Mouse (Mus musculus) intestine, embryonic 16.5 days (tissue): ENCODE measurements around the gene Tnfsf13. TPM values are rescaled to one million over a fixed set of nuclear protein-coding genes. Genes with fewer than 3 reads are reported as not detected.

Experiments
- ATAC-seq: fragments of 200-750 bp; cut with Nextera tagmentation; 2 replicates; pipeline ENCODE4 v1.8.0; 2017; ENCODE audit warnings: moderate TSS enrichment, moderate library complexity
- H3K27ac ChIP-seq: fragments of 300-500 bp; sonication (generic); 2 replicates; pipeline ENCODE4 v1.5.1; 2014; ENCODE audit warnings: mild to moderate bottlenecking, low read length
- H3K27me3 ChIP-seq: fragments of 300-500 bp; sonication (generic); replicated peaks from 2 replicates; pipeline ENCODE4 v1.6.1; 2014; ENCODE audit warnings: low read length, control low read depth, mixed read lengths; ENCODE audit not compliant: control insufficient read depth, insufficient read depth
- H3K36me3 ChIP-seq: fragments of 300-500 bp; sonication (generic); 2 replicates; pipeline ENCODE4 v1.6.1; 2014; ENCODE audit warnings: low read length, control low read depth; ENCODE audit not compliant: control insufficient read depth, insufficient read depth
- H3K4me1 ChIP-seq: fragments of 300-500 bp; sonication (generic); 2 replicates; pipeline ENCODE4 v1.6.1; 2014; ENCODE audit warnings: low read length, control low read depth, mixed read lengths; ENCODE audit not compliant: control insufficient read depth, insufficient read depth
- H3K4me2 ChIP-seq: fragments of 300-500 bp; sonication (generic); 2 replicates; pipeline ENCODE4 v1.6.1; 2014; ENCODE audit warnings: low read depth, low read length, control low read depth
- H3K4me3 ChIP-seq: fragments of 300-500 bp; sonication (generic); 2 replicates; pipeline ENCODE4 v1.5.1; 2014; ENCODE audit warnings: mild to moderate bottlenecking, low read length
- H3K9ac ChIP-seq: fragments of 300-500 bp; sonication (generic); 2 replicates; pipeline ENCODE4 v1.6.1; 2014; ENCODE audit warnings: low read depth, low read length
- H3K9me3 ChIP-seq: fragments of 300-500 bp; sonication (generic); 2 replicates; pipeline ENCODE4 v1.6.1; 2016; ENCODE audit warnings: low read length, control low read depth; ENCODE audit not compliant: control insufficient read depth
- WGBS: fragments of 180-500 bp; shearing (Covaris S2); extraction: QIAGEN DNeasy Blood & Tissue Kit; methylation state at CpG from one replicate; pipeline ENCODE4 v1.1.7; 2014; 5-methylcytosine and 5-hydroxymethylcytosine counted together
- polyA plus RNA-seq: library from polyadenylated mRNA; unstranded; fragments of >200 nt; fragmentation: Nextera tagmentation; extraction: Ambion mirVana; gene quantifications from 2 replicates; pipeline ENCODE4 v1.2.1, GENCODE M21; 2015

Tnfsf13 gene
- polyA plus RNA-seq, 1 experiment from 2014 or later, result 0.57 TPM

DNA sequence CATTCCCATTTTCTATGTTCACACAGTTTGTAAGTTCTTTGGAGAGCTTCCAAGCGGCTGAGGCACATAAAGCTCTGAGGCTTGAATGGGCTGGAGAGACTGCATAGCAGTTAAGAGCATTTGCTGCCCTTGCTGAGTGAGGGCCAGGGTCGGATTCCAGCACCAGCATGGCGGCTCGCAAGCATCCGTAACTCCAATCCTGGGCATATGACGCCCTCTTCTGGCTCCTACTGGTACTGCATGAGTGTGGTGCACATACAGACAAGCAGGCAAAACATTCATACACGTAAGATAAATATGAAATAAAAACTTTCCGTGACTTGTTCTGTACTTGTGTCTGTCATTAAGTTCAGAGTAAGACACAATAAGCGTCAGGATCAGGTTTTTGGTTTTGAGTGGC, 29.9 kb upstream of the Tnfsf13 start:
- no peaks in the 10 kb centered on the region for H3K27me3 ChIP-seq
- no peaks in the 10 kb centered on the region for H3K9me3 ChIP-seq
- ATAC-seq, result no peak
- H3K9ac ChIP-seq, result no peak overlapping the region
- peaks cover 5% of the 10 kb centered on the region for H3K4me1 ChIP-seq
- no peak overlapping the region for H3K4me3 ChIP-seq
- H3K4me2 ChIP-seq, result no peak overlapping the region
- no peaks in the 10 kb centered on the region for H3K36me3 ChIP-seq
- no peak overlapping the region for H3K27ac ChIP-seq
- 55% methylated on average over 9 of the region's 9 CpGs for WGBS

DNA sequence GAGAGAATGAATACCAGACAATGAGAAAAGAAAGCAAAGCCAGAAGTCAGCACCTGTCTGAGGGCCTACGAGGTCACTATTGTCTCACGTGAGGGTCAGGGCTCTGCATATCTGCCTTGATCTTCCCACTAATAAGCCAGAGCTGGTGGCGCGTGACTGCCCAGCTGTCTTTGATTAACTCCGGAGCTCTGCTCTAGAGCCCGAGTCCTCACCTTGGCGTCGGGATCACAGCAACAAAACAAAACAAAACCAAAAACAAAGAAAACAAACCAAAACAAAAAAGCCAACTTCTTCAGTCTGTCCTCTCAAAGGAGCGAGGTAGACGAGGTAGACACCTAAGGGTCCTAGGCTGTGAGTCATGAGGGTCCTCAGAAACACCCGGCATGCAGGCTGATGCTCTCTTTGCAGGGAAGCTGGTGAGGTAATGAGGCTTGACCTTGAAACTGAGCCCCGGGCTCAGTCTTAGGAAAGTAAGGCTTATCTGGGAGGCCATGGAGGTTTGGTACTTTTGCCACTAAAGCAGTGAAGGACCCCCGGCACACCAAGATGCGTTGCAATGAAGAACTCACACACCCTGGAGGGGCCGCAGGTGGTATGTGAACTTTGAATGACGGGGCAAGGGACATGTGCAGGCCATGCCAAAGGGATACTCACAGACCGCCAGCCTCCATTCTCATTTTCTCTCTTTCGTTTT, 29.2 kb upstream of the Tnfsf13 start:
- no peak for ATAC-seq
- H3K4me1 ChIP-seq, result peaks cover 5% of the 10 kb centered on the region
- 74% methylated on average over 18 of the region's 18 CpGs for WGBS
- no peak overlapping the region for H3K4me2 ChIP-seq
- no peaks in the 10 kb centered on the region for H3K27me3 ChIP-seq
- no peaks in the 10 kb centered on the region for H3K9me3 ChIP-seq
- no peak overlapping the region for H3K9ac ChIP-seq
- no peak overlapping the region for H3K27ac ChIP-seq
- no peaks in the 10 kb centered on the region for H3K36me3 ChIP-seq
- H3K4me3 ChIP-seq, result no peak overlapping the region

GRCm38 (mm10) chr11:69712954-69713672, 27.5 kb upstream of the Tnfsf13 start:
- Histone ChIP-seq H3K4me2 (no peak overlapping the region), H3K27ac (no peak overlapping the region), H3K9ac (no peak overlapping the region), H3K9me3 (no peaks in the 10 kb centered on the region), H3K4me3 (no peak overlapping the region), H3K4me1 (peaks cover 5% of the 10 kb centered on the region), H3K36me3 (no peaks in the 10 kb centered on the region), H3K27me3 (no peaks in the 10 kb centered on the region)
- ATAC-seq, result no peak
- 81% methylated on average over 20 of the region's 20 CpGs for WGBS

DNA sequence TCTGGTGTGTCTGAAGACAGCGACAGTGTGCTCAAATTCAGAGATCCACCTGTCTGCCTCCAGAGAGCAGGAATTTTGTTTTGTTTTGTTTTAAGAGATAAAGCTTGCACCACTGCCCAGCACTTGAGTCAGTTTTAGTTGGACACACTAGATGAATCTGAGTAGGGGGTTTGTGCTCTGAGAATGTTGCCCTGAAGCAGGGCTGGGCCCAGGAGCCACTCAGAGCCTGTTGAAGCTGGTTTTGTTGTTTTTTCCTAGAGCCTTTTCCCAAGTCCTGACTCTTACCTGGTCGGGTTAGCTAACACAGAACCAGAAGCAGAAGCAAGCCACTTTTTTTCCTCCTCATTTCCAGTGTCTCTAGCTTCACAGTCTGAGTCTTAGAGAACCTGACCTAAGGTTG, 25.5 kb upstream of the Tnfsf13 start:
- H3K9me3 ChIP-seq, result no peaks in the 10 kb centered on the region
- no peak overlapping the region for H3K4me3 ChIP-seq
- H3K4me1 ChIP-seq, result peaks cover 3% of the 10 kb centered on the region
- ATAC-seq, result no peak
- no peaks in the 10 kb centered on the region for H3K27me3 ChIP-seq
- H3K36me3 ChIP-seq, result no peaks in the 10 kb centered on the region
- H3K4me2 ChIP-seq, result no peak overlapping the region
- WGBS, result 70% methylated on average over 2 of the region's 2 CpGs
- no peak overlapping the region for H3K27ac ChIP-seq
- no peak overlapping the region for H3K9ac ChIP-seq

DNA sequence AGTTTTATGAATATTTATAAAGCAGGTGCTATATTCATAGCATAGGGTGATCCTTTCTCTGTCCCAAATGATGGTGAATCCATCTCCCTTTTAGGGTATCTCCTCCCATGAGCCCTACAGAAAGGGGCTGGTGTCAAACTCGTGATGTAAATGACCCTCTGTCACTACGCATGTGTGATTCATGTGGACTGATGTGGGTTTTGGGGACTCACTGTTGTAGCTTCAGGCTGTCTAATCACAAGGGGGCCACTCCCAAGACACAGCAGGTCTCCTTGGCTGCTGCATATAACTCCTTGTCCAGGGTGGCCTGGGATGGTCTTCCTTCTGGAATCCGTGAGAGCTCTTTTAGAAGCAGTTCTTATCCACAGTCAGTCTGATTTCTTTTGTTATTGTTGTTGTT, 24.9 kb upstream of the Tnfsf13 start:
- Histone ChIP-seq H3K4me2 (no peak overlapping the region), H3K27ac (no peak overlapping the region), H3K36me3 (no peaks in the 10 kb centered on the region), H3K4me3 (no peak overlapping the region), H3K9me3 (no peaks in the 10 kb centered on the region), H3K4me1 (no peaks in the 10 kb centered on the region; the same call in 1 of the 2 replicates), H3K9ac (no peak overlapping the region), H3K27me3 (no peaks in the 10 kb centered on the region)
- WGBS, result 74% methylated on average over 3 of the region's 3 CpGs
- ATAC-seq, result no peak

DNA sequence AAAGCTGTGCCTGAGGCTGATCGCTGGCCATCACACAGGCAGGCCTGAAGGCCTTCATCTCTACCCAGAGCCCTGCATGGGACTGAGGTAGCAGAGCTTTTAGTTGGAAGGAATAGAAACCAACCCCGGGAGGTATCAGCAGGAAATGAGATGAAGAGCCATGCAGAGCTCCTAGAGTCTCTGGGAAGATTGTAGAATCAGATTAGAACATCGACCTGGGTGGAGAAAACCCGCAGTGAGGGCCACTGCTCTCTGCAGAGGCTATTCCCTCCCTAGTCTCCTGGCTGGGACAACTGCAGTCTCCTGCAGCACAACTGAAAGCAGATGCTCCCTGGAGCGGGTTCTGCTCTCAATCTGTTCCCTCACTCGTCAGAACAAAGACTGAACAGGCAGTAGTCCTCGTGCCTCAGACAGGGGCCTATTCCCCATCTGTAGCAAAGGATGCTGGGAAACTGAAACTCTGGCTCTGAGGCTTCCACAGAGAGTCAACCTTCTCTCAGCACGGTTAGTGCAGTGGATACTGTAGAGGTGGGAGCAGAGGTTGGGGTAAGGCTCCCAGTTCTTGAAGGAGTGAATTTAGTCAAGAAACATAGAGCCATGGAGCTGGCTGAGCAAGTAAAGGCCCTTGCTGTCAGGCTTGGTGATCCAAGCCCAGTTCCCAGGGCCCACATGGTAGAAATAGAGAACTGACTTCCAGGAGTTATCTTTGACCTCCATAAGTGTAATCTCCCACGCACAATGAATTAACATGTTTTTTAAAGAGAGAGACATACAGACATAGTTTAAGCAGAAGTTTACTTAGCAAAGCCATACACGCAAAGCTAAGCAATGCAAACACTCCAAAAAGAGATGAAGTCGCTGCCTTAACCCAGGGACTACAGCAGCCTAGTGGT, 24.2 kb upstream of the Tnfsf13 start:
- H3K4me1 ChIP-seq, result no peaks in the 10 kb centered on the region
- WGBS, result 54% methylated on average over 11 of the region's 11 CpGs
- ATAC-seq, result no peak
- H3K4me3 ChIP-seq, result no peak overlapping the region
- H3K36me3 ChIP-seq, result no peaks in the 10 kb centered on the region
- no peak overlapping the region for H3K4me2 ChIP-seq
- no peaks in the 10 kb centered on the region for H3K27me3 ChIP-seq
- H3K9ac ChIP-seq, result peak overlapping the region; percentile 29; the same call in 1 of the 2 replicates
- no peak overlapping the region for H3K27ac ChIP-seq
- no peaks in the 10 kb centered on the region for H3K9me3 ChIP-seq

- H3K9ac ChIP-seq, result no peak overlapping the region
- H3K27me3 ChIP-seq, result no peaks in the 10 kb centered on the region
- no peaks in the 10 kb centered on the region for H3K4me1 ChIP-seq
- no peaks in the 10 kb centered on the region for H3K36me3 ChIP-seq
- no peak overlapping the region for H3K27ac ChIP-seq
- H3K4me2 ChIP-seq, result no peak overlapping the region
- H3K9me3 ChIP-seq, result no peaks in the 10 kb centered on the region
- no peak overlapping the region for H3K4me3 ChIP-seq
- no peak for ATAC-seq
- 74% methylated on average over 3 of the region's 3 CpGs for WGBS
Measured at GRCm38 (mm10) chr11:69708614-69709265, 23.2 kb upstream of the Tnfsf13 start.

DNA sequence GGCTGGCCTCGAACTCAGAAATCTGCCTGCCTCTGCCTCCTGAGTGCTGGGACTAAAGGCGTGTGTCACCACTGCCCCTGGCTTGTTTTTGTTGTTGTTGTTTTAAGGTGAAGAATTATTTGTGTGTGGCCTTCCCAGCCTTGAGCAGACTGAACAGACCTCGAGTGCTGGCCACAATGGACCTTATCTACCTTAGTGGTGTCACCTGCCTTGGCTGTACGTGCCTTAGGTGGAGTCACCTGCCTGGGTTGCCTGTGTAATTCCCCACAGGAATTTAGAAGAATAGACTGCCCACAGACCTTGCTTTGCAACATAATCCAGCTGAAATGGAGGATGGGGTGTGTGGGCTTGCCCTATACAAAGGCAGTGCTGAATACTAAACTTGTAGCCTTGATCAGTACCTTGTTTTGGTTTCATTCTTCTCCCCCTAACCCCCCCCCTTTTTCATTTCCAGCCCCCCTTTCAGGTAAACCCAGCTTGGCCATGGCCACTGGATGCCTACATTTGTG, 22.3 kb upstream of the Tnfsf13 start:
- Histone ChIP-seq H3K4me3 (no peak overlapping the region), H3K36me3 (no peaks in the 10 kb centered on the region), H3K4me1 (no peaks in the 10 kb centered on the region), H3K4me2 (no peak overlapping the region), H3K27me3 (no peaks in the 10 kb centered on the region), H3K9me3 (no peaks in the 10 kb centered on the region), H3K9ac (no peak overlapping the region), H3K27ac (no peak overlapping the region)
- ATAC-seq, result no peak
- 80% methylated on average over 4 of the region's 4 CpGs for WGBS

GRCm38 (mm10) chr11:69707480-69707847, 21.9 kb upstream of the Tnfsf13 start:
- no peak for ATAC-seq
- 85% methylated on average over 4 of the region's 4 CpGs for WGBS
- Histone ChIP-seq H3K9ac (no peak overlapping the region), H3K27ac (no peak overlapping the region), H3K4me1 (no peaks in the 10 kb centered on the region), H3K36me3 (no peaks in the 10 kb centered on the region), H3K9me3 (no peaks in the 10 kb centered on the region), H3K4me2 (no peak overlapping the region), H3K27me3 (no peaks in the 10 kb centered on the region), H3K4me3 (no peak overlapping the region)
